Mouse (Mus musculus) regulatory T cell (primary cell): ENCODE data around the gene Nox3.

Source experiments
- in situ Hi-C: fragments of 300-600 bp; cut with MboI, MseI; formaldehyde crosslinking; loops from one replicate; pipeline ENCODE4 v1.15.1; 2025; ENCODE audit warnings: high pct_unique_total_duplicates

Nox3 gene

GRCm38 (mm10) chr17:3696161-3696560 lies at the start of gene Nox3:
TSS of gene Nox3 (minus strand) at chr17:3696261.
- in situ Hi-C loops = no loop called here

- in situ Hi-C loops = no loop called here
Observed at GRCm38 (mm10) chr17:3744402-3744801, 48.3 kb upstream of the Nox3 start.

GRCm38 (mm10) chr17:3736936-3737335 lies 40.9 kb upstream of the Nox3 start:
- in situ Hi-C loops = no loop called here

- in situ Hi-C loops = no loop called here
Observed at GRCm38 (mm10) chr17:3734286-3734685, 38.2 kb upstream of the Nox3 start.

- in situ Hi-C loops = no loop called here
Observed at GRCm38 (mm10) chr17:3705350-3705930, 9.4 kb upstream of the Nox3 start.

- in situ Hi-C loops = no loop called here
Observed at GRCm38 (mm10) chr17:3702320-3702719, 6.3 kb upstream of the Nox3 start.

- in situ Hi-C loops = no loop called here
Observed at GRCm38 (mm10) chr17:3692817-3693216, 3.2 kb downstream of the Nox3 start.

GRCm38 (mm10) chr17:3690499-3691258 lies 5.4 kb downstream of the Nox3 start:
- in situ Hi-C loops = no loop called here

GRCm38 (mm10) chr17:3683662-3684061 lies 12.4 kb downstream of the Nox3 start:
- in situ Hi-C loops = no loop called here

GRCm38 (mm10) chr17:3669226-3669625 lies 26.8 kb downstream of the Nox3 start:
- in situ Hi-C loops = no loop called here

- in situ Hi-C loops = no loop called here
Observed at GRCm38 (mm10) chr17:3667287-3667686, 28.8 kb downstream of the Nox3 start.

GRCm38 (mm10) chr17:3665321-3665720 lies 30.7 kb downstream of the Nox3 start:
- in situ Hi-C loops = no loop called here

GRCm38 (mm10) chr17:3659497-3659896 lies 36.6 kb downstream of the Nox3 start:
- in situ Hi-C loops = no loop called here

GRCm38 (mm10) chr17:3650377-3650776 lies 45.7 kb downstream of the Nox3 start:
- in situ Hi-C loops = no loop called here

- in situ Hi-C loops = no loop called here
Observed at GRCm38 (mm10) chr17:3643582-3643981, 52.5 kb downstream of the Nox3 start.

GRCm38 (mm10) chr17:3641456-3641855 lies 54.6 kb downstream of the Nox3 start:
- in situ Hi-C loops = no loop called here

- in situ Hi-C loops = no loop called here
Observed at GRCm38 (mm10) chr17:3638757-3639156, 57.3 kb downstream of the Nox3 start.

GRCm38 (mm10) chr17:3632501-3632900 lies 63.6 kb downstream of the Nox3 start:
- in situ Hi-C loops = no loop called here

GRCm38 (mm10) chr17:3616329-3617216 lies 79.5 kb downstream of the Nox3 start:
- in situ Hi-C loops = no loop called here

- in situ Hi-C loops = no loop called here
Observed at GRCm38 (mm10) chr17:3615553-3615952, 80.5 kb downstream of the Nox3 start.

GRCm38 (mm10) chr17:3611781-3612075 lies 84.3 kb downstream of the Nox3 start:
- in situ Hi-C loops = no loop called here

- in situ Hi-C loops = no loop called here
Observed at GRCm38 (mm10) chr17:3610928-3611780, 84.9 kb downstream of the Nox3 start.
